In the genomic region with DNA sequence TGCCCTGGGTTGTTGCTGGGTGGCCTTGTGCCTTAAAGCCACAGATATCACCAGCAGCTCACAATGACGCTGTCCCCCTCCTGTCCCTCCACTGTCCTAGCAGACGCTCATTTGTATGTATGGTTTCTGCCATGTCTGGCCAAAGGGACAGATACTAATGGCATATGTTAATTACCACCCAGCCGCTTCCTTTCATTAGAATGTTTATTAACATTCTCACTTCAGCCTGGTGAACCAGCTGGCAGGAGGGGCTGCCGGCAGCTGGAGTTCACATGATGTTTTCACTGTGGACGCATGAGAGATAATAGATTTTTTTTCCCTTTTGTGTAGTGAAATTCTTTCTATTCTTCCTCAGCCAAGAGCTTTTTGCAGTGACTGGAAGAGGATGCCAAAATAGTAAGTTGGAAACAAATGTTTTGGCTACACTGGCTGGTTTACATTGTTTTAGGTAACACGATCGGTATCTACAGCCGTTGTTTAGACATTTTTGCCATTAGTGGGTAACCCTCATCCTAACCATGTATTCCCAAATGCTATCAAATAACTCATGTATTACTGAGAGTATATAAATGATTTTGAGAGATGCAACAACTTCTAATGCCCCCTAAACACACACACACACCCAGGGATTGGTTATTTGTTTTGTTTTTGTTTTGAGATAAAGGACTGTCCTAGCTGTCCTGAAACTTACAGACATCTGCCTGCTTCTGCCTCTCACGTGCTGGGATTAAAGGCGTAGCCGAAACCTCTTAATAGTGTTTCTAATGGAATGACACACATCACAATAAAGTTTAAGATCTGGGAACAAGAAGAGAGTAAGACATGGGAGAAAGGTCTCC, we compare ENCODE assay signal across 15 mouse cellular contexts.
DNase-seq lines count a peak whose midpoint lies in the region; ATAC-seq lines count a peak whose summit lies in the region.
"Had no signal": no experiment of that assay in that cellular context is flagged by ENCODE, and none has a peak within 500 bp of the region (broad histone marks: within the 10 kb centered on the region; RNA-seq: fewer than 3 reads in every experiment).

No protein-coding gene starts in this region.

- 54% methylated on average over 11 of the region's 11 CpGs for WGBS in embryonic facial prominence, embryonic 13.5 days
- 17% methylated on average over 11 of the region's 11 CpGs for WGBS in hindbrain, embryonic 13.5 days
- WGBS in midbrain, embryonic 16.5 days = 19% methylated on average over 11 of the region's 11 CpGs

- no peaks in the 10 kb centered on the region for H3K36me3 ChIP-seq in embryonic facial prominence, embryonic 13.5 days
- no peaks in the 10 kb centered on the region for H3K36me3 ChIP-seq in hindbrain, embryonic 13.5 days
- no peaks in the 10 kb centered on the region for H3K36me3 ChIP-seq in midbrain, embryonic 16.5 days (ENCODE audit: control insufficient read depth, insufficient read depth, low read length)

- peak overlapping the region; percentile 39; the same call in 1 of the 2 replicates for H3K27ac ChIP-seq in embryonic facial prominence, embryonic 13.5 days
- H3K27ac ChIP-seq in hindbrain, embryonic 13.5 days = peak overlapping the region; percentile 69
- no peak overlapping the region for H3K27ac ChIP-seq in midbrain, embryonic 16.5 days (ENCODE audit: low read length)
- H3K27ac ChIP-seq: heart, adult 2 months; stomach, postnatal 0 days had no signal

- H3K4me1 ChIP-seq in embryonic facial prominence, embryonic 13.5 days = peaks cover 19% of the 10 kb centered on the region; the same call in 1 of the 2 replicates
- H3K4me1 ChIP-seq in hindbrain, embryonic 13.5 days (replicated peaks) = peaks cover 23% of the 10 kb centered on the region
- H3K4me1 ChIP-seq in midbrain, embryonic 16.5 days (ENCODE audit: control insufficient read depth, insufficient read depth, low read length) = peaks cover 6% of the 10 kb centered on the region

- intact Hi-C loops in heart, postnatal 14 days (cut with DNase I) = no loop called here

- H3K9ac ChIP-seq in embryonic facial prominence, embryonic 13.5 days = no peak overlapping the region
- no peak overlapping the region for H3K9ac ChIP-seq in hindbrain, embryonic 13.5 days
- H3K9ac ChIP-seq in midbrain, embryonic 16.5 days (ENCODE audit: low read depth, low read length) = no peak overlapping the region

- H3K9me3 ChIP-seq in embryonic facial prominence, embryonic 13.5 days = no peaks in the 10 kb centered on the region
- no peaks in the 10 kb centered on the region for H3K9me3 ChIP-seq in hindbrain, embryonic 13.5 days
- H3K9me3 ChIP-seq in midbrain, embryonic 16.5 days (replicated peaks; ENCODE audit: control insufficient read depth, low read length, poor library complexity, severe bottlenecking) = no peaks in the 10 kb centered on the region

- no peak for ATAC-seq in embryonic facial prominence, embryonic 13.5 days (ENCODE audit: insufficient number of reproducible peaks, insufficient read depth, low FRiP score, low TSS enrichment, low read depth)
- ATAC-seq in hindbrain, embryonic 13.5 days (ENCODE audit: low FRiP score) = peak; percentile 87
- ATAC-seq in midbrain, embryonic 16.5 days = peak; percentile 48; the same call in 1 of the 2 replicates
- ATAC-seq: activated CD4-positive, CD25-positive, alpha-beta regulatory T cell, adult 4 months had no signal

- DNase-seq in heart, adult 11 months = peak; percentile 80
- no peak for DNase-seq in heart, postnatal 14 days
- no peak for DNase-seq in layer of hippocampus, adult 8-10 months (ENCODE audit: low spot score in 2 of 2)
- no peak for DNase-seq in frontal cortex, postnatal 14 days (ENCODE audit: low spot score in 2 of 2)
- DNase-seq in gastrocnemius, adult 8-10 months (ENCODE audit: low spot score in 2 of 2) = no peak
- DNase-seq: B cell, adult 2 months; heart, adult 2 months; heart, postnatal 4 days; kidney, adult 9 months; lung, postnatal 14 days had no signal

- H3K27me3 ChIP-seq in embryonic facial prominence, embryonic 13.5 days = no peaks in the 10 kb centered on the region
- H3K27me3 ChIP-seq in hindbrain, embryonic 13.5 days = no peaks in the 10 kb centered on the region
- H3K27me3 ChIP-seq in midbrain, embryonic 16.5 days (ENCODE audit: control insufficient read depth, insufficient read depth, low read depth, low read length) = no peaks in the 10 kb centered on the region

- H3K4me2 ChIP-seq in embryonic facial prominence, embryonic 13.5 days = no peak overlapping the region
- peak overlapping the region; percentile 35 for H3K4me2 ChIP-seq in hindbrain, embryonic 13.5 days
- 0 out of 2 replicates have a peak overlapping the region, but pooled peaks have one; percentile 25 for H3K4me2 ChIP-seq in midbrain, embryonic 16.5 days (ENCODE audit: low read length)

- H3K4me3 ChIP-seq in embryonic facial prominence, embryonic 13.5 days = no peak overlapping the region
- H3K4me3 ChIP-seq in hindbrain, embryonic 13.5 days = 0 out of 2 replicates have a peak overlapping the region, but pooled peaks have one; percentile 1
- H3K4me3 ChIP-seq in midbrain, embryonic 16.5 days (ENCODE audit: low read depth, low read length) = no peak overlapping the region
- H3K4me3 ChIP-seq: heart, adult 2 months had no signal
